Mouse (Mus musculus) spleen, postnatal 10 days (tissue): Measurements from ENCODE around the gene Snn.
"Not testable (repeated sequence)": the region's sequence is repeated elsewhere in the genome, so short reads cannot be mapped to it uniquely, and the experiment has no call there.

ENCODE experiments used
- DNase-seq, 2 experiments: peaks; one replicate each; pipeline ENCODE4 v3.0.0; 2021 to 2022; ENCODE audit warnings: low spot score in 2 of 2

The Snn gene

DNA sequence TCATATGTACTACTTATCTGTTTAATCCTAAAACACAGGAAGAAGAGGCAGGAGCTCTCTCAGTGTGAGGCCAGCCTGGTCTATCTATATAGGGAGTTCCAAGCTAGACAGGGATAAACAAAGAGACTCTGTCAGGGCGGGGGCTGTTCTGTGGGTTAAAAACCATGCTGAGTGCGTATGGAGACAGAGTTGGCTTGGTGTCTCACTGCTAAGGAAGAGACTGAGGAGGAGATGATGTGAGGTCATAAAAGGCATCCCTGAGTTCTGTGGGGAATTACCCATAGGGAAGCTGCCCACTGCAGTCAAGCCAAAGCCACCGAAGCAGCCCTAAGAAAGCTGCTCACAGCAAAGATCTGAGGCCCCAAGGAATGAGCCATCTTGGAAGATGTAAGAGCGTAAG is at the start of gene Snn:
Gene Snn (plus strand): TSS at position 301 of the 400 bp plus-strand sequence.
- no peak for DNase-seq

DNA sequence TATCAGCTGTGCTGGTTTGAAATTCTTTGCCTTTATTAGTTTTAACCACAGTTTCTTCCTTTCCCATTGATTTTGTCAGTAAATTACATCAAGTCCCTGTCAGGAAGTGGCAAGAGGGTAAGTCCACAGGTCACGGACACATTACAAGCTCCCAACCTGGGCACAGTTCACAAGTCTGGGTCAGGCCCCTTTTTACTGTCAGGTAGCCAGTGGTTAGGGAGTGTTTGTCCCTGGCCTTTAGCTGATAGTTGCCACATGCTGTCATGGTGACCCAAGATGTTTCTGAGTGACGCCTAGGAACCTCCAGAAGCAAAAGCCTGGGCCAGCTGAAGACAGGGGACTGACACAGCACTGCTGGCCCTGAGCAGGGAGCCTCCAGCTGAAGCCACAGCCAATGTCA is 49.5 kb upstream of the Snn start:
- DNase-seq, result no peak

DNA sequence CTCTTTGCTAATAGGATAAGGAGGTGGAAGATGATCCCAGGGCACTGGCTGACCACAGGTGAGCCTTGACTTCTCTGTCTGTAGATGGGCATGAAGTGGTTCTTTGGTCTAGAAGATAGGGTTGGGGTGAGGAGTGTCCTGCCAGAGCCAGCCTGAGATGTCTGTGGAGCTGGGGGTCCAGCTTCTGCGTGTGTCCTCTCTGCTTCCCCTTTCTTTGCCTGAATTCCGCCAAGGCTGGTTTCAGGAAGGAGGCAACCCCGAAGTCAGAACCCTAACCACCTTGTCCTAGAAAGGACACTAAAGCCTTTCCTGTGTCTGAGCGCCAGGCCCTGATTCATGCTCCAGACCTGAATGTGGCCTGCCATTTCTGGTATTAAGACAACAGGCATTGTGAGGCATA is 48.8 kb upstream of the Snn start:
- DNase-seq, result no peak

DNA sequence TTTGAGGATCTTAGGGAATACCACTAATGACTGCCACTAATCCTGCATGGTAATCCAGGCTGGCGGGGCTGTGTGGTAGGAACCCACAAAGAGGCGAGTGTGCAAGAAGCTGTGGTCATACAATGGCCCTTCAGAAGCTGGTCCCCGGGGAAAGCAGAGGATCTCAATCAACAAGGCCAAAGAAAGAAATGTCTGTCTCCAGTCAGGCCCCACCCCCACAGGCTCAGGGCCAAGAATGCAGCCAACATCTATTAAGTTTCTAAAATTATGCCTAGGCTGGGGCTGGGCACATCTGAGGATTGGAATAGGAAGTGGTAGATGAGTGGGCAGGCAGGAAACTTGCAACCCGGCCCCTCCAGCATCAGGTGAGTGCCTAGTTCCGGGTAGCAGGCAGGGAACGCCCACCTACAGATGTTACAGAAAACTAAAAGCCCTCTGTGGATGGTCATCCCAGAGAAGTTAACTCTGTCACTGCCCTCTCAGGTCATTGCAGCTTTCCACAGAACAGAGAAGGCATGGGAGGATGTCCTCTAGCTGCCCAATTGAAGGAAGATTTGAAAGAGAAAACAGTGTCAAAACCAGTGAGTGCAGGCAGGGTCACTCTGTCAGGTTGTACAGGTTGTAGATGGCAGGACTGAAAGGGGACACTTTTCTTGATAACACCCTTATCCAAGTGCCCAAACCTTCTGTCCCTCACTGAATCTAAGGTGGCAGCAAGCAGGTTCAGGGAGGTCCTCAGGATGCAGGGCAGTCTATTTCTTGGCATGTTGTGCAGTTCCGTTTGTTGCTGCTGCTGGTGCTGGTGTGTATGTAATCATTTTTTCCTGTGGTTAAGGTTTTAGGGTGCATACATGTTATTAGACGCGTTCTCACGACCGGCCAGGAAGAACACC is 47.9 kb upstream of the Snn start:
- DNase-seq, result peak in 1 of 2 experiments; percentile 56

DNA sequence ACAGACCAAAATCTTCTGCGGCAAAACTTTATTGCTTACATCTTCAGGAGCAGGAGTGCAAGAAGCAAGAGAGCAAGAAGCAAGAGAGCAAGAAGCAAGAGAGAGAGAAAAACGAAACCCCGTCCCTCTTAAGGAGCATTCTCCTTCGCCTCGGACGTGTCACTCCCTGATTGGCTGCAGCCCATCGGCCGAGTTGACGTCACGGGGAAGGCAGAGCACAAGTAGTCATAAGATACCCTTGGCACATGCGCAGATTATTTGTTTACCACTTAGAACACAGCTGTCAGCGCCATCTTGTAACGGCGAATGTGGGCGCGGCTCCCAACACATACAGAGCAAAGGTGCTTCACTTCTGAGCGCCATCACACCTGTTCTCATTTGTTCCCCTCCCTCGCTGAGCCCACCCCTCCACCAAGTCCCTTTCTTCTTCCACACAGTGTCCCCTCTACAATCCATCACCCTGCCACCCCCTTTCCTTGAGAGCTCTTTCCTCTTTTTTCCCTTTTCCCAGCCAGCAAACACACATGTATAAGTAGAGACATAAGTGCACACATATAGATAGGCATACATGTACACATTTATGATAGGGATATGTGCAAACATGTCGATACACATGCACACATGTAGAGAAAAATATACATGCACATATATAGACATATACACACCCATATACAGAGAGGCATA is 47.1 kb upstream of the Snn start:
- not testable (repeated sequence) for DNase-seq

DNA sequence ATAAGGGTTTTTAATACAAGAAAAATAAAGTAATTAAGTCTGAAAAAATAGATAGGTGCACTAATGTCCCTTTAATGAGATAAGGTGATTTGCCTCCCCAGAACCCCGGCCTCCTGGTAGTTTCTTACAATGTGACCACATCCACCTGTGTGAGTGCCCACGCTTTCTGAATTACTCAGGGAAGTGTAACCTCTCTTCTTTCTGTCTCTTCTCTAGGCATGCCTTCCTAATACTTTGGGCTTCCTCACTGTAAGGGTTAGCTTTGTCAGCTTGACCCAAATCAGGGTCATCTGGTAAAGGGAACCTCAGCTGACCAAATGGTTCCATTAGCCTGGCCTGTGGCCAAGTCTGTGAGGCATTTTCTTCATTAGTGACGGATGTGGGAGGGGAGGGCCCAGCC is 46.3 kb upstream of the Snn start:
- no peak for DNase-seq

DNA sequence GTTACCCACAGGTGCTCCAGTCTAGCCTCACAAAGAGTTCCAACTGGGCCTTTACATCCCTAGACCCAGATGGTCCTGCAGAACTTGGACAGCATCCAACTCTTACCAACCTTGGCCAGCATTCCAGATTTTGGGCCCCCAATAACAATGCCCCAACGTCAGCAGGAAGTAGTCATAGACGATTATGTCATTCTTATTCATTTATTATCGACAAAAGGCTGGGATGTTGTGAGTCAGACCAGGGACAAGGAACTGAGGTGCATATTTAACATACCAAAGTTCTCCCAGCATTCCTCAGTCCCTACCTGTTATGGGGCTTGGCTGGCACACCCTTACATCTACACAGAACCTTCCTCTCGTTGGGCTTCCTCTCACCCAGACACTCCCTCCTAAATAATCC is 44.4 kb upstream of the Snn start:
- DNase-seq, result no peak

DNA sequence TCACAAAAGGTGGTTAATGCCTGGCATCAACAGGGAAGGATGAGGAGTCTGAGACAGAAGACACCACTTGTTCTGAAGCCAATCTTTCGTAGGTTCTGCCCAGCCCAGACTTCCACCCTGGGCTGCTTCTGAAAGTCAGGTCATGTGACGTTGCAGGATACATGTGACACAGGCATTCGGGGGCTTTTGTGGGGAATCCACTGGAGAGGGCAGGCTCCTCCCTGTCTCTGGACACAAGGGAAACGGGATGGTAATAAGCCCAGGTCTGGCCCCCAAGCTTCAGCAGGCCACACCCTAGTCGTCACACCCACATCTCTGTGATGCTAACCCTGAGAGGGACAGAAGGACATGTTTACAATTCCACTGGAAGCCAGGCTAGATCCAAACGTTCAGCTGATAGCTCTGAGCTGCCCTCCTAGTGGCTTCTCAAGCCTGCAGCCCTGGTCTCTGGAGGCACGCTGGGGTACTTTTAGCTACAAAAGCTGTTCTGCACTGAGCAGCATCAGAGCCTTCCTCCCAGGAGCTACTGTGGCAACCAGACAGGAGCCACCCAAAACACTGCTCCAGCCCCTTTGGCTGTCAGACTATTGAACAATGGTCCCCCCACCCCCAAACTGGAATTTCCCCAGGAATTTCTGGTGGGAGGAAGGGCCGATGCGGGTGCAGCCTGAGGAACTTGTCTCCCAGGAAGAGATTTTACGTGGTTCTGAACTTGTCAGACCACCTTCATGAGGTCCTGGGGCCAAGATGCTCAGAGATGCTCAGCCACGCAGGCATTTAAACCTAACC is 42.7 kb upstream of the Snn start:
- DNase-seq, result no peak

DNA sequence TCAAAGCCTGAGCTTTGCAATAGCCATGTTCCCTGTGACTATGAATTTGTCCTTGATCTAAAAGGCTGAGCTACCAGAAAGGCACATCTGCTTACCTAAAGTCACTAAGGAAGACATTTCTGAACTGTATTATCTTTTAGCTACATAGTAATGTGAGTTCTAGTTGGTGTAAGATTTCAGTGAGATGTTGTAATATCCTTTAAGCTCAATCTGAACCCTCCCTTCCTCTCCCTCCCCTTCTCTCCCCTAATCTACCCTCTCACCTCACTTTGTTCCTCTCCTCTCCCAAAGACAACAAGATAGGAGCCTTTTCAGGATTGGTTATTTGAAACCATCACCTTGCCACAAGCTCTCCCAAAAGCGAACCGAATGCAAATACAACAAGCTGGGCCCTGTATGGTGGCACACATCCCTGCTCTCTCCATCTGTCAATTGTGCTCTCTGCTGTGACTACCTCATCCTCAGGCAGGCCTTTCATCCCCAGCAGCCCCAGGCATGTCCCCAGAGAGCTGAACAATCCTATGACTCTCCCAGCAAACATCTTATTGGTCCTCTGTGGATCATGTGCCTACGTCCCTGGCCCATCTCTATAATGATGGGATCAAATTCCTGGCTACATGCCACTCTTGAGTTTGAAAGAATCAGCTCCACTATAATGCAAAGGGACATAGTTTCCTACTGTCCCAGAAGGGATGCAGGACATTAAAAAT is 39.2 kb upstream of the Snn start:
- DNase-seq, result no peak

DNA sequence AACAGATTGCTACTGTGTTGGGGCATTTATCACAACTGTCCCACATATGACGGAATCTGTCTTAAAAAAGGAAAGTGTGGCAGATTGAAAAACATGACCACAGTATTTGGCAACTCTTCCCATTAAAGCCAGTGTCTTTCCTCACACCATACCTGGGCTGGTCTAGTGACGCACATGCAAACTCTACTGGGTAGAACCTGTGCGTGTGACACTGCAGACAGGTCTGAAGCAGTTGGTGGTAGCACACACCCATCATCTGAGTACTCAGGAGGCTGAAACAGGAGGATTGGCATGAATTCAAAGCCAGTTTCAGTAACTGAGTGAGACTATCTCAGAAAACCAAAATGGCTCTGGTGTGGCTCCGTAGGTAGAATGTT is 38.6 kb upstream of the Snn start:
- DNase-seq, result no peak

DNA sequence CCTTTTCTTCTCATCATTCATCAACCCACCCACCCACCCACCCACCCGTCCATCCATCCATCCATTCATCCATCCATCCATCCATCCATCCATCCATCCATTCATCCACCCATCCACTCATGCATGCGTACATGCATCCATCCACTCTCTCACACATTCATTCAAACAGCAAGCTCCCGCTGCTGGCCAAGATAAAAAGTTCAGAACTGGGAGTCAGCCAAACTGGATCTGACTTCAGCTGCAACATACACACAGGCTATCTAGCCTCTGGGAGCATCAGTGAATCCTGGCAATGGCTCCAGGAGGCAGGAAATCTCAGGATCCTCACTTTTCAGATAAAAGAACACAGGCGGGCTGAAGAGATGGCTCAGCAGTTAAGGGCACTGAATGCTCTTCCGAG is 37.1 kb upstream of the Snn start:
- no peak for DNase-seq

DNA sequence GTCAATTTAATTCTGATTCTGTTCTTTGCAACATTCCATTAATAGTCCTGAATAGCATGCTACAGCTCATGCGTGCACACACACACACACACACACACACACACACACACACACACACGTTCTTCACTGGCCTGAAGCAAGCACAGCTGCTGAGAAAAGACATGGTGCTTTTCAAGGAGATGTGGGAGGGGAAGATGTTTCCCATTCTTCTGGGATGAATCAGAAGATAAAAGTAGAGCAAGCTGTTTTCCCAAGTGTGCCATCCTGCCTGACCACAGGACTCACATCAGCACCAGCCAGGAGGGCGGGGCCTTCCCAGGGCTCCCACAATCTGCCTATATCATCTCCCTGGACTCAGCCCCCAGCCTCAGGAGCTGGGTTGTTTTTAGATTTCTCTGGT is 35.9 kb upstream of the Snn start:
- no peak for DNase-seq

DNA sequence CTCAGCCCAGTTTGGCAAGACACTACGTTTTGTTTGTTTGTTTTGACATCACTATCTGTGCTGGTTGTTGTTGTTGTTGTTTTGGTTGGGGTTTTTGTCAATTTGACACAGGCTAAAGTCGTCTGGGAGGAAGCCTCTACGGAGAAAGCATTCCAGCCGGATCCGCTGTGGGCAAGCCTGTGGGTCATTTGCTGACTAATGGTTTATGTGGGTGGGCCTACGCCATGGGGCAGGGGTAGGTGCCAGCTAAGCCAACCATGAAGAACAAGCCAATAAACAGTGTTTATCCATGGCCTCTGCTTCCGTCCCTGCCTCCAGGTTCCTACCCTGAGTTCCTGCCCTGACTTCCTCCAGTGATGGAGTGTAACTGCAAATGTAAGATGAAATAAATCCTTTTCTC is 32.5 kb upstream of the Snn start:
- no peak for DNase-seq

DNA sequence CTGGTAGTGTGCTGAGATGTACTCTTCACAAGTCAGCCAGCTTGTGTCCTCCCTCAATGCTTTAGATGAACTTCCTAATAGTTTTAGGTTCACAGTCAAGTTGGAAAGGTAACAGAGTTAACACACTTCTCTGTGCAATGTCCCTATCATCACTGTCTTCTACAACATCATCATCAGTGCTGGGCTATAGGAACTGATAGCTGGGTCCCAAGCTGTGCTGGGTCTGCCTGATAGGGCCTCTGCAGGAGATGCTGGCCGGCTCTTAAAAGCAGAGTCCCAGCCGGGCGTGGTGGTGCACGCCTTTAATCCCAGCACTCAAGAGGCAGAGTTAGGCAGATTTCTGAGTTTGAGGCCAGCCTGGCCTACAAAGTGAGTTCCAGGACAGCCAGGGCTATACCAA is 29.9 kb upstream of the Snn start:
- DNase-seq, result no peak

DNA sequence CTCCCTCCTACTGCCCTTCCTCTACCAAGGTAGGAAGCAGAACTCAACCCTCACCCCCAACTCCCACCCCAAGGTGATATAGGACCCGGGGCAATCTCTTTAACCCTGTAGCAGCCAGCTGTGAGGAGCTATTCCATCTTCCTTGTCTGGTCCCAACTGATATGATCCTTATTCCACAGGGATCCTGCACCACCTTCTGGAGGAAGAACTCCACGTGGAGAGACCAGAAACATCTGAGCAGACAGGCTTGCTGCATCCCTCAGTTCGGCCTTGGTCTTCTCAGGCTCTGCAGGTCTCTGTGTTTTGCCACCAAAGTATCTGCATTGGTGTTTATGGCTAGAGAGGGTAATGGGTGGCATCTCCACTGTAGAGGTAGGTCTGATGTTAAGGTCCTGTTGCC is 29.4 kb upstream of the Snn start:
- no peak for DNase-seq

DNA sequence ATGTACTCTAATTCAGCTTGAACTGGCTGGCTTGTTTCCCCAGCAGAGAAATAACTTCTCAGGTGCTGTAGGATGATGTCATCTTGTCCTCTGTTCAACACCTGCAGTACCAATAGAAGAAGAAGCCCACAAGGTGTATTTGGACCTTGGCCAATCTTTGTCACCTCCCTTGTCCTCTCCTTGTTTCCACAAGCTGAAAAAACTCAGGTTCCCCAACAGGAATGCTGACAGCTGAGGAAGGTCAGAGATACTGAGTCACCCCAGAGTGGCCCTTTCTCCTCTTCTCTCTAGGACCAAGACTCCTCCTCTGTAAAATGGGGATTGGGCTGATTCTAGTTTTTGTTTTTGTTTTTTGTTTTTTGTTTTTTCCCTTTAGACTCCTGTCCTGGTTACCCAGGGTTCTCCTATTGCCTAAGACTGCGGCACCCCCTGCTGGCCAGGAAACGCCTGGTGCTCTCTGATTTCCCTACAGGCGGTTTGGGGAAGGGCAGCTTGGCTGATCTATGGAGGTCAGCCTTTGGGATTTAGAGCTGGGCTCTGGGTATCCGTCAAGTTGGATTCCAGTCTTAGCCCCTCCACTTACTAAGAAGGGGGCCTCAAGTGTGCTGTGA is 26.4 kb upstream of the Snn start:
- peak; percentile 64 to 86 for DNase-seq

DNA sequence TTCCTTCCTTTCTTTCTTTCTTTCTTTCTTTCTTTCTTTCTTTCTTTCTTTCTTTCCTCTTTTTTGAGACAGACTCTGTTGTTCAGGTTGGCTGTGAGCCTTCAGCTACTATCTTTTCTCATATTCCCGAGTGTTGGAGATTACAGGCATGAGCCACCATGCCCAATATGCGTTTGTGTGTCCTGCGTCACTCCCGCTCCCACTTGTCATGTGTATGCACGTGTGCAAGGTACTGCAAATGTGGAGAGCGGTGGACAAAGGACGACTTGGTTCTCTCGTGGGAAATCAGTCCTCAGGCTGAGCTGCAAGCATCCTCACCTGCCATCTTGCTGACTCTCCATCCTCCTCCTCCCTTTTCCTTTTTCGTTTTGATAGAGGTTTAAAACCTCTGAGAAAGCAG is 25.5 kb upstream of the Snn start:
- no peak for DNase-seq

DNA sequence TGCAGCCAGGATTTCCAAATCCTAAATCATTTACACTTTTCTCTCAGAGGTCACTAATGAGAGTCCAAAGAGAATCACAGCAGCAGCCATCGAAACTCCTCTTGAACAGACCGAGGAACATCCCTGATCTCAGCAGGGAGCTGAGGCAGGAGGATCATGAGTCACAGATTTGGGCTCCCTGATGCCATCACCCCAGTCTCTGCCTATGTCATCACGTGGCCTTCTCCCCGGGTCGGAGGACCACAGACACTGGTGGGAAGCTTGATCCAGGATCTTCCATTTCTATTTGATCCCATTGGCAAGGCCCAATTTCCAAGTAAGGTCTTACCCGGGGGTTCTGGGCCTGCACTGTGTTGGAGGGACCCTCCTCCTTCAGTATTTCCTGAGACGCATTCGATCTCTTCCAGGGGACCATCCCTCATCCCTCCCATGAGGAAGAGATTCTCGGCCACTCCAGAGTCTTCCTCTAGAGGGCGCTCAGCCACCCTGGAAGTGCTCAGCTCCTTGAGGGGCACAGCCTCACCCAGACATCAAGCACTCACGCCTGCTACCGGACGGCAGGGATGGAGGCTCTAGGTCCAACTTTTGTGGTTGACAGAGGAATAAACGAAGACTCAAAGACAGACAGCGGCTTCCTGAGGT is 24.8 kb upstream of the Snn start:
- peak; percentile 45 to 73 for DNase-seq

DNA sequence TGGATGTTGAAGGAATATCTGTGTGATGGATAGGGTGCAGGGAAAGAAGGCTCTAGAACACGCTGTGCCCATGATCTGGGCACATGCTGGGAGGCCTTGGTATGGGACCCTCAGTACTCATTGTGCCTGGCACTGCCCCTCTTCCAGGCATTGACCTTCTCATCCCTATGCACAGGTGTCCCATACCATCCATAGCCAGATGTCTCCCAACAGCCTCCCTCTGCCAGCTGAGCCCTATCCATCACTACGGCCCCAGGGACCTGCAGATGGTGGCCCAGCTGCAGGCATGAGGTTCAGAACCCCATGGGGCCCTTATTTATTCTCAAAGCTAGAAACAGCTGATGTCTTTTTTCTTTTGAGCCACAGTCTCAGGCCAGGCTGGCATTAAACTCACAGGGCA is 20.1 kb upstream of the Snn start:
- DNase-seq, result no peak

DNA sequence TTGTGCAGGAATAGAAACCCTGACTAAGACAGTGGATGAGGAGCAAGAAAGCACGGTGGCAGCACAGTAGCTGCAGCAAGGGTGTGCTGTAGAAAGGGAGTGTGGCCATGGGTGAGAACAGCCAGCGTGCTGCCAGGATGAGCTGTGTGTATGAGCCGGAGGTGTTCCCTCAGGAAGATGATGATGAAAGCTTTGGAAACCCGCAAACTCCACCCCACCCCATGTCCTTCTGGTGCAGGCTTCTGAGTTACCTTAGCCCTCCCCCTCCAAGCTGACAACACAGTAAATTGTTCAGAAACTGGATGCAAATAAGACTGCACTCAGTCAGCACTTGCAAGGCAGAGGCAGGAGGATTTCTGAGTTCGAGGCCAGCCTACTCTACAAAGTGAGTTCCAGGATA is 17.5 kb upstream of the Snn start:
- no peak for DNase-seq

DNA sequence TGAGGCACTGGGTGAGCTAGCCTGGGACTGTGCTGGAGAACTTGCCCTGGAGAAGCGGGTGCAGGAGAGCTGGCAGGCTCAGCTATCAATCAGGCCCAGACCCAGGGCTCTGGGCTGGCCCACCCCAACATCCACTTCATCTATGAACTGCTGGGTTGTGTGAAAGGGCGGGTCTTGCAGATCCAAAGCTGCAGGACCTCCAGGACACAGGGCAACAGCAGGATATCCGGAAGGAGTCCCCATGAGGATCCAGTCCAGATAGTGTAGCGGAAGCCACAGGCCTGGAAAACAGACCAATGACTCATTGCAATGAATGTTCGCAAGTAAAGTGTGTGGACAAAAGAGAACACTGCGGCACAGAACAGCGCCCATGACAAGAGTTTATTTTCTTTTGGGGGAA is 14.3 kb upstream of the Snn start:
- DNase-seq, result no peak
